Mouse (Mus musculus) spleen, postnatal 36 days (tissue): ENCODE data around the gene Ip6k3.
A peak's percentile ranks its signal among the peaks of the same experiment; 100 is the strongest.

Source experiments
- DNase-seq, 2 experiments: peaks; one replicate each; pipeline ENCODE4 v3.0.0; 2022; ENCODE audit warnings: low spot score in 2 of 2, mixed read lengths in 1 of 2

Gene Ip6k3

GRCm38 (mm10) chr17:27167545-27167944 is at the start of gene Ip6k3:
Ip6k3 (minus strand) TSS chr17:27167795.
- no peak for DNase-seq

- no peak for DNase-seq
Measured at GRCm38 (mm10) chr17:27212768-27213525, 45.4 kb upstream of the Ip6k3 start.

- no peak for DNase-seq
Measured at GRCm38 (mm10) chr17:27212006-27212405, 44.4 kb upstream of the Ip6k3 start.

GRCm38 (mm10) chr17:27207113-27207707 is 39.6 kb upstream of the Ip6k3 start:
- DNase-seq: no peak

- DNase-seq: peak; percentile 95 to 96
Measured at GRCm38 (mm10) chr17:27204075-27204909, 36.7 kb upstream of the Ip6k3 start, which contains the start of gene Lemd2. Lemd2 (minus strand) TSS chr17:27204469.

- DNase-seq: peak in 1 of 2 experiments; percentile 27
Measured at GRCm38 (mm10) chr17:27203358-27204074, 35.9 kb upstream of the Ip6k3 start.

GRCm38 (mm10) chr17:27202919-27203357 is 35.3 kb upstream of the Ip6k3 start:
- no peak for DNase-seq

GRCm38 (mm10) chr17:27201981-27202380 is 34.4 kb upstream of the Ip6k3 start:
- DNase-seq: no peak

- no peak for DNase-seq
Measured at GRCm38 (mm10) chr17:27200801-27201200, 33.2 kb upstream of the Ip6k3 start.

GRCm38 (mm10) chr17:27199864-27200263 is 32.3 kb upstream of the Ip6k3 start:
- DNase-seq: no peak

GRCm38 (mm10) chr17:27199205-27199604 is 31.6 kb upstream of the Ip6k3 start:
- no peak for DNase-seq

- DNase-seq: no peak
Measured at GRCm38 (mm10) chr17:27196206-27196605, 28.6 kb upstream of the Ip6k3 start.

GRCm38 (mm10) chr17:27194258-27195185 is 26.9 kb upstream of the Ip6k3 start:
- no peak for DNase-seq

GRCm38 (mm10) chr17:27191804-27192203 is 24.2 kb upstream of the Ip6k3 start:
- DNase-seq: no peak

- DNase-seq: no peak
Measured at GRCm38 (mm10) chr17:27191189-27191588, 23.6 kb upstream of the Ip6k3 start.

- DNase-seq: peak; percentile 45 to 55
Measured at GRCm38 (mm10) chr17:27189640-27190216, 22.1 kb upstream of the Ip6k3 start.

GRCm38 (mm10) chr17:27188883-27189282 is 21.3 kb upstream of the Ip6k3 start:
- DNase-seq: no peak

- no peak for DNase-seq
Measured at GRCm38 (mm10) chr17:27187059-27187458, 19.5 kb upstream of the Ip6k3 start.

GRCm38 (mm10) chr17:27186068-27186467 is 18.5 kb upstream of the Ip6k3 start:
- DNase-seq: no peak

- no peak for DNase-seq
Measured at GRCm38 (mm10) chr17:27183667-27184292, 16.2 kb upstream of the Ip6k3 start.
